Mouse (Mus musculus): ENCODE measurements at regions not wholly inside any gene's neighbourhood (a gene's known extent, or its start where the extent isn't known, plus 50 kb on each side); places are given as distances from the start of the nearest gene placed in this dataset.
"Not testable (repeated sequence)": the region's sequence is repeated elsewhere in the genome, so short reads cannot be mapped to it uniquely, and the experiment has no call there.

- Histone ChIP-seq H3K4me2 (no peak overlapping the region), H3K27ac (replicated peaks) (no peak overlapping the region), H3K27me3 (no peaks in the 10 kb centered on the region), H3K9me3 (no peaks in the 10 kb centered on the region), H3K4me3 (no peak overlapping the region), H3K9ac (no peak overlapping the region), H3K36me3 (no peaks in the 10 kb centered on the region), H3K4me1 (replicated peaks) (peaks cover 9% of the 10 kb centered on the region)
- ATAC-seq (ENCODE audit: low read depth): no peak
- WGBS: 76% methylated on average over 1 of the region's 1 CpGs
Measured at GRCm38 (mm10) chr16:50023885-50024284, 223.6 kb downstream of the Cd47 start.

GRCm38 (mm10) chr16:50026100-50026884 lies 226.0 kb downstream of the Cd47 start:
- WGBS: 24% methylated on average over 3 of the region's 3 CpGs
- peaks cover 9% of the 10 kb centered on the region for H3K4me1 ChIP-seq (replicated peaks)
- no peaks in the 10 kb centered on the region for H3K36me3 ChIP-seq
- H3K27me3 ChIP-seq: no peaks in the 10 kb centered on the region
- H3K27ac ChIP-seq (replicated peaks): no peak overlapping the region
- no peak overlapping the region for H3K4me2 ChIP-seq
- no peak overlapping the region for H3K9ac ChIP-seq
- H3K9me3 ChIP-seq: no peaks in the 10 kb centered on the region
- no peak for ATAC-seq (ENCODE audit: low read depth)
- no peak overlapping the region for H3K4me3 ChIP-seq

- no peak overlapping the region for H3K4me3 ChIP-seq
- WGBS: 62% methylated on average over 2 of the region's 2 CpGs
- H3K36me3 ChIP-seq: no peaks in the 10 kb centered on the region
- no peak overlapping the region for H3K4me2 ChIP-seq
- H3K27me3 ChIP-seq: no peaks in the 10 kb centered on the region
- H3K9ac ChIP-seq: no peak overlapping the region
- no peak overlapping the region for H3K27ac ChIP-seq (replicated peaks)
- ATAC-seq (ENCODE audit: low read depth): no peak
- H3K4me1 ChIP-seq (replicated peaks): peaks cover 9% of the 10 kb centered on the region
- H3K9me3 ChIP-seq: no peaks in the 10 kb centered on the region
Measured at GRCm38 (mm10) chr16:50027189-50027588, 226.9 kb downstream of the Cd47 start.

- H3K27me3 ChIP-seq: no peaks in the 10 kb centered on the region
- ATAC-seq (ENCODE audit: low read depth): no peak
- no peak overlapping the region for H3K4me2 ChIP-seq
- H3K9me3 ChIP-seq: no peaks in the 10 kb centered on the region
- peaks cover 9% of the 10 kb centered on the region for H3K4me1 ChIP-seq (replicated peaks)
- WGBS: 88% methylated on average over 1 of the region's 1 CpGs
- H3K27ac ChIP-seq (replicated peaks): no peak overlapping the region
- no peak overlapping the region for H3K4me3 ChIP-seq
- no peaks in the 10 kb centered on the region for H3K36me3 ChIP-seq
- no peak overlapping the region for H3K9ac ChIP-seq
Measured at GRCm38 (mm10) chr16:50029711-50030110, 229.4 kb downstream of the Cd47 start.

- not testable (repeated sequence) for H3K4me2 ChIP-seq; H3K9ac ChIP-seq; H3K4me3 ChIP-seq; H3K27ac ChIP-seq (replicated peaks); H3K36me3 ChIP-seq; H3K9me3 ChIP-seq; H3K27me3 ChIP-seq; H3K4me1 ChIP-seq (replicated peaks)
- peak; percentile 50; the same call in 1 of the 2 replicates for ATAC-seq (ENCODE audit: low read depth)
Measured at GRCm38 (mm10) chr16:50030355-50030754, 230.0 kb downstream of the Cd47 start.

GRCm38 (mm10) chr16:50030905-50031369 lies 230.6 kb downstream of the Cd47 start:
- Histone ChIP-seq H3K27me3 (no peaks in the 10 kb centered on the region), H3K9me3 (no peaks in the 10 kb centered on the region), H3K4me1 (replicated peaks) (peaks cover 9% of the 10 kb centered on the region), H3K36me3 (no peaks in the 10 kb centered on the region), H3K4me2 (no peak overlapping the region), H3K4me3 (no peak overlapping the region), H3K9ac (no peak overlapping the region), H3K27ac (replicated peaks) (no peak overlapping the region)
- no peak for ATAC-seq (ENCODE audit: low read depth)
- 78% methylated on average over 2 of the region's 2 CpGs for WGBS

GRCm38 (mm10) chr16:50032798-50033197 lies 232.5 kb downstream of the Cd47 start:
- no peaks in the 10 kb centered on the region for H3K36me3 ChIP-seq
- H3K9ac ChIP-seq: no peak overlapping the region
- H3K9me3 ChIP-seq: no peaks in the 10 kb centered on the region
- no peaks in the 10 kb centered on the region for H3K27me3 ChIP-seq
- no peak for ATAC-seq (ENCODE audit: low read depth)
- H3K4me2 ChIP-seq: no peak overlapping the region
- H3K4me3 ChIP-seq: no peak overlapping the region
- 85% methylated on average over 2 of the region's 2 CpGs for WGBS
- H3K4me1 ChIP-seq (replicated peaks): no peaks in the 10 kb centered on the region
- H3K27ac ChIP-seq (replicated peaks): no peak overlapping the region

GRCm38 (mm10) chr16:50036296-50036734 lies 236.0 kb downstream of the Cd47 start:
- Histone ChIP-seq H3K9me3 (no peaks in the 10 kb centered on the region), H3K9ac (no peak overlapping the region), H3K27ac (replicated peaks) (no peak overlapping the region), H3K36me3 (no peaks in the 10 kb centered on the region), H3K27me3 (no peaks in the 10 kb centered on the region), H3K4me3 (no peak overlapping the region), H3K4me2 (no peak overlapping the region), H3K4me1 (replicated peaks) (no peaks in the 10 kb centered on the region)
- ATAC-seq (ENCODE audit: low read depth): no peak
- WGBS: 51% methylated on average over 5 of the region's 5 CpGs

- no peak overlapping the region for H3K4me3 ChIP-seq
- no peak for ATAC-seq (ENCODE audit: low read depth)
- no peak overlapping the region for H3K4me2 ChIP-seq
- WGBS: 80% methylated on average over 1 of the region's 1 CpGs
- no peaks in the 10 kb centered on the region for H3K36me3 ChIP-seq
- H3K4me1 ChIP-seq (replicated peaks): no peaks in the 10 kb centered on the region
- no peaks in the 10 kb centered on the region for H3K9me3 ChIP-seq
- H3K27ac ChIP-seq (replicated peaks): no peak overlapping the region
- H3K27me3 ChIP-seq: no peaks in the 10 kb centered on the region
- H3K9ac ChIP-seq: no peak overlapping the region
Measured at GRCm38 (mm10) chr16:50044103-50044502, 243.8 kb downstream of the Cd47 start.

- Histone ChIP-seq H3K27me3 (no peaks in the 10 kb centered on the region), H3K4me3 (peak overlapping the region; percentile 42), H3K4me1 (replicated peaks) (no peaks in the 10 kb centered on the region), H3K9ac (peak overlapping the region; percentile 64), H3K4me2 (peak overlapping the region; percentile 63), H3K27ac (replicated peaks) (no peak overlapping the region), H3K36me3 (no peaks in the 10 kb centered on the region), H3K9me3 (no peaks in the 10 kb centered on the region)
- peak; percentile 91 for ATAC-seq (ENCODE audit: low read depth)
- 10% methylated on average over 32 of the region's 32 CpGs for WGBS
Measured at GRCm38 (mm10) chr16:50045552-50046547, 245.5 kb downstream of the Cd47 start.

GRCm38 (mm10) chr16:50063540-50063939 lies 263.2 kb downstream of the Cd47 start:
- Histone ChIP-seq H3K4me2 (no peak overlapping the region), H3K27me3 (no peaks in the 10 kb centered on the region), H3K4me3 (no peak overlapping the region), H3K36me3 (no peaks in the 10 kb centered on the region), H3K9ac (no peak overlapping the region), H3K4me1 (replicated peaks) (no peaks in the 10 kb centered on the region), H3K9me3 (no peaks in the 10 kb centered on the region), H3K27ac (replicated peaks) (no peak overlapping the region)
- no peak for ATAC-seq (ENCODE audit: low read depth)
- WGBS: 79% methylated on average over 4 of the region's 4 CpGs

Measured in neural tube, embryonic 13.5 days (tissue).